Mouse (Mus musculus) forebrain, embryonic 11.5 days (tissue): ENCODE results near the gene Cbx8. TPM values are rescaled to one million over a fixed set of nuclear protein-coding genes. Genes with fewer than 3 reads are reported as not detected.
A peak's percentile ranks its signal among the peaks of the same experiment; 100 is the strongest.

ENCODE experiments used
- ATAC-seq: fragments of 200-750 bp; cut with Nextera tagmentation; replicated peaks from 2 replicates; pipeline ENCODE4 v1.8.0; 2017; ENCODE audit warnings: moderate TSS enrichment; ENCODE audit not compliant: low FRiP score
- DNase-seq: peaks from one replicate; pipeline ENCODE4 v3.0.0-alpha.2; 2017; ENCODE audit warnings: low spot score
- H3K27ac ChIP-seq: fragments of 300-500 bp; sonication (generic); 2 replicates; pipeline ENCODE4 v1.5.1; 2014; ENCODE audit warnings: low read depth, low read length
- H3K27me3 ChIP-seq: fragments of 300-500 bp; sonication (generic); 2 replicates; pipeline ENCODE4 v1.6.1; 2014; ENCODE audit warnings: mild to moderate bottlenecking, low read length, mixed read lengths; ENCODE audit not compliant: control insufficient read depth, insufficient read depth
- H3K36me3 ChIP-seq: fragments of 300-500 bp; sonication (generic); 2 replicates; pipeline ENCODE4 v1.6.1; 2014; ENCODE audit warnings: mild to moderate bottlenecking, low read length, moderate library complexity, mixed read lengths; ENCODE audit not compliant: control insufficient read depth, insufficient read depth
- H3K4me1 ChIP-seq: fragments of 300-500 bp; sonication (generic); replicated peaks from 2 replicates; pipeline ENCODE4 v1.6.1; 2014; ENCODE audit warnings: low read length, mixed read lengths; ENCODE audit not compliant: control insufficient read depth, insufficient read depth
- H3K4me2 ChIP-seq: fragments of 300-500 bp; sonication (generic); 2 replicates; pipeline ENCODE4 v1.6.1; 2014; ENCODE audit warnings: low read depth, mild to moderate bottlenecking, low read length, moderate library complexity, mixed read lengths; ENCODE audit not compliant: severe bottlenecking
- H3K4me3 ChIP-seq: fragments of 300-500 bp; sonication (generic); 2 replicates; pipeline ENCODE4 v1.5.1; 2014; ENCODE audit warnings: low read depth, low read length
- H3K9ac ChIP-seq: fragments of 300-500 bp; sonication (generic); 2 replicates; pipeline ENCODE4 v1.6.1; 2014; ENCODE audit warnings: low read length
- H3K9me3 ChIP-seq: fragments of 300-500 bp; sonication (generic); 2 replicates; pipeline ENCODE4 v1.6.1; 2016; ENCODE audit warnings: low read length, mixed read lengths; ENCODE audit not compliant: control insufficient read depth
- WGBS: fragments of 180-500 bp; shearing (Covaris S2); extraction: QIAGEN DNeasy Blood & Tissue Kit; methylation state at CpG from one replicate; pipeline ENCODE4 v1.1.7; 2014; 5-methylcytosine and 5-hydroxymethylcytosine counted together
- polyA plus RNA-seq: library from polyadenylated mRNA; unstranded; fragments of >200 nt; fragmentation: Nextera tagmentation; extraction: Ambion mirVana; gene quantifications from 2 replicates; pipeline ENCODE4 v1.2.1, GENCODE M21; 2014

Gene Cbx8
- 9.5 and 11.2 TPM in 2 replicates for polyA plus RNA-seq

- Histone ChIP-seq H3K27me3 (peaks cover 76% of the 10 kb centered on the region), H3K4me2 (peak within 1 kb of the TSS; percentile 98), H3K4me3 (peak within 1 kb of the TSS; percentile 75), H3K9ac (peak within 1 kb of the TSS; percentile 86), H3K27ac (peak within 1 kb of the TSS; percentile 64; the same call in 1 of the 2 replicates), H3K9me3 (no peaks in the 10 kb centered on the region), H3K4me1 (peaks cover 46% of the 10 kb centered on the region), H3K36me3 (no peaks in the 10 kb centered on the region)
- DNase-seq: peak; percentile 100
- under 1% methylated on average over 52 of the region's 63 CpGs for WGBS
- ATAC-seq: peak; percentile 91
Measured at GRCm38 (mm10) chr11:119040600-119041324, at the start of gene Cbx8. Gene Cbx8, minus strand, starts transcription at chr11:119040969.

GRCm38 (mm10) chr11:119090076-119090960 is 49.5 kb upstream of the Cbx8 start:
- ATAC-seq (no peak), DNase-seq (peak; percentile 75)
- Histone ChIP-seq H3K9me3 (no peaks in the 10 kb centered on the region), H3K4me3 (peak overlapping the region; percentile 50), H3K27me3 (peaks cover 52% of the 10 kb centered on the region), H3K9ac (peak overlapping the region; percentile 57), H3K4me1 (peaks cover 28% of the 10 kb centered on the region), H3K36me3 (no peaks in the 10 kb centered on the region), H3K27ac (no peak overlapping the region), H3K4me2 (peak overlapping the region; percentile 99)
- WGBS: under 1% methylated on average over 74 of the region's 75 CpGs

GRCm38 (mm10) chr11:119089235-119090075 is 48.7 kb upstream of the Cbx8 start:
- Histone ChIP-seq H3K4me2 (peak overlapping the region; percentile 99; the same call in 1 of the 2 replicates), H3K9ac (peak overlapping the region; percentile 57), H3K4me1 (peaks cover 33% of the 10 kb centered on the region), H3K4me3 (peak overlapping the region; percentile 50), H3K9me3 (no peaks in the 10 kb centered on the region), H3K27ac (no peak overlapping the region), H3K27me3 (peaks cover 52% of the 10 kb centered on the region), H3K36me3 (no peaks in the 10 kb centered on the region)
- DNase-seq (peak; percentile 57), ATAC-seq (no peak)
- WGBS: under 1% methylated on average over 41 of the region's 41 CpGs

- DNase-seq (peak; percentile 70), ATAC-seq (no peak)
- under 1% methylated on average over 28 of the region's 28 CpGs for WGBS
- Histone ChIP-seq H3K36me3 (no peaks in the 10 kb centered on the region), H3K9me3 (no peaks in the 10 kb centered on the region), H3K27ac (no peak overlapping the region), H3K27me3 (peaks cover 57% of the 10 kb centered on the region), H3K4me3 (no peak overlapping the region), H3K4me1 (peaks cover 41% of the 10 kb centered on the region), H3K9ac (no peak overlapping the region), H3K4me2 (no peak overlapping the region)
Measured at GRCm38 (mm10) chr11:119088391-119089234, 47.8 kb upstream of the Cbx8 start.

GRCm38 (mm10) chr11:119087301-119088082 is 46.7 kb upstream of the Cbx8 start:
- Histone ChIP-seq H3K4me2 (no peak overlapping the region), H3K27ac (no peak overlapping the region), H3K27me3 (peaks cover 66% of the 10 kb centered on the region), H3K4me1 (peaks cover 52% of the 10 kb centered on the region), H3K4me3 (no peak overlapping the region), H3K9me3 (no peaks in the 10 kb centered on the region), H3K36me3 (no peaks in the 10 kb centered on the region), H3K9ac (no peak overlapping the region)
- ATAC-seq (no peak), DNase-seq (peak; percentile 69)
- 1% methylated on average over 35 of the region's 35 CpGs for WGBS

- DNase-seq: peak; percentile 98
- peak within 1 kb of the TSS; percentile 84 for H3K4me2 ChIP-seq
- peak within 1 kb of the TSS; percentile 86 for H3K9ac ChIP-seq
- peaks cover 73% of the 10 kb centered on the region for H3K27me3 ChIP-seq
- under 1% methylated on average over 60 of the region's 67 CpGs for WGBS
- peak within 1 kb of the TSS; percentile 97 for H3K27ac ChIP-seq
- H3K9me3 ChIP-seq: no peaks in the 10 kb centered on the region
- H3K36me3 ChIP-seq: no peaks in the 10 kb centered on the region
- peak within 1 kb of the TSS; percentile 79 for H3K4me3 ChIP-seq
- peak; percentile 88 for ATAC-seq
- peaks cover 55% of the 10 kb centered on the region for H3K4me1 ChIP-seq
Measured at GRCm38 (mm10) chr11:119086144-119086971, 45.6 kb upstream of the Cbx8 start, which contains the start of gene Cbx4. Gene Cbx4, minus strand, starts transcription at chr11:119086221.
